Mouse (Mus musculus) brown adipose tissue, adult 24 weeks (tissue): Measurements from ENCODE around the gene Srp9. TPM values are rescaled to one million over a fixed set of nuclear protein-coding genes. Genes with fewer than 3 reads are reported as not detected.

Source experiments
- H3K27ac ChIP-seq: fragments of 200-500 bp; replicated peaks from 2 replicates; pipeline ENCODE4 v1.5.1; 2012; ENCODE audit warnings: low read depth, mild to moderate bottlenecking, low read length
- H3K4me1 ChIP-seq: fragments of 200-500 bp; 2 replicates; pipeline ENCODE4 v1.6.1; 2012; ENCODE audit warnings: low read length, mixed read lengths; ENCODE audit not compliant: control insufficient read depth, insufficient read depth, insufficient read length
- H3K4me3 ChIP-seq: fragments of 200-500 bp; 2 replicates; pipeline ENCODE4 v1.5.1; 2012; ENCODE audit warnings: low read depth, mild to moderate bottlenecking, low read length, moderate library complexity; ENCODE audit not compliant: insufficient read depth
- polyA plus RNA-seq: library from polyadenylated mRNA; stranded (reverse); fragments of >200 nt; gene quantifications from 2 replicates; pipeline ENCODE4 v1.2.4, GENCODE M21; 2012; ENCODE audit not compliant: missing spikeins, insufficient read depth, insufficient read length

Srp9 gene
- polyA plus RNA-seq, 1 experiment, result 87.3 TPM

GRCm38 (mm10) chr1:182113587-182114500, 10.7 kb upstream of the Srp9 start:
- no peak overlapping the region for H3K27ac ChIP-seq
- H3K4me3 ChIP-seq, result no peak overlapping the region
- peaks cover 21% of the 10 kb centered on the region for H3K4me1 ChIP-seq

DNA sequence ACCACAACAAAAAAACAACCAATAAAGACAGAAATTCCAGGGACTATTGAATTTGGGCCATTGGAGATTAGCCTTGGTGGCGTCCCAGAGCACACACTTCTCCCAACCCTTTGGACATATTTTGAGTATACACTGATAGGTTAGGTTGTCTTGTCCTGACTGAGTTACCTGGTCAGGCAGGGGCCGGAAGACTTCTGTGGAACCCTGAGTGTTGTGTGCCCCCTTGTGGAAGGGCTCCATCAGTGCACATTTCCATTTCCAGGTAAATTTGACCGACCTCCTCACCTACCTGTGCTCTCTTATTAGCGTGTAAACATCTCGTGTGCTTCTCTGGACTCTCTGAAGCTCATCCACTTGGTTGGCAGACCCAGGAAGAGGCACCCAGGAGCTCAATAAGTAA, 9.3 kb upstream of the Srp9 start:
- Histone ChIP-seq H3K27ac (no peak overlapping the region), H3K4me3 (no peak overlapping the region)

DNA sequence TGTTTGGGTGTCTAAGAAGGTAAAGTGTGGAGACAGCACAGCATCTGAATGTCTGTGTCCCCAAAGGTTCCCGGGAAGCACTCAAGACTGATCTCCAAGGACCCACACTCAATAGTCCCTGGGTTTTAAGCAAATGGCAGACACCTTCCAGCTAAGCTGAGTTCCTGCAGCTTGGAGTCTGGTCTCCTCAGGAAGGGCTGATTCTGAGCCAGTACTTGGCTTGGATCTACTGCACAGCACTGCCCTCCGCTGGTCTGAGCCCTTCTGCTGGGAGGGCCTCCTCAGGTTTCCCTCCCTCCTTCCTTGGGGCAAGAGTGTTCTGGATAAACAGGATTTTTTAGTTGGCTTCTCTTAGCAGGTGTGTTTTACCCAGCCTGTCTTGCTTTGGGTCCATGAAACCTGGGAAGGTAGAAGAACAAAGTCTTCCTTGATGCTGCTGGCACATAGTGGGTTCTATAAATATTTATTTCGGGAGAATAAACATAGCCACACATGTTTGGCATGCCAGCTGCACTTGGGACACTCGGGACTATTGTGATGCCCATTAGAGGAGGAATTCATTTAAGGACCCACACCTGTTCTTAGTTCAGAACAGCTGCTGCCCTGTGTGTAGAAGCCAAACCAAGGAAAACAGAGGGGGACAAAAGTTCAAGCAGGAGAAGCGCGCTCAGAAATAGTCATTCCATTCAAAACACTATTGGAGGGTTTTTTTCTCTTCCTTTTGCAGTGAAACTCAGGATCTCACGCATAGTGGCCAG, 8.7 kb upstream of the Srp9 start:
- no peak overlapping the region for H3K27ac ChIP-seq
- peaks cover 15% of the 10 kb centered on the region for H3K4me1 ChIP-seq
- no peak overlapping the region for H3K4me3 ChIP-seq

More for the DNA sequence above, 9.3 kb upstream of the Srp9 start:
- peaks cover 19% of the 10 kb centered on the region for H3K4me1 ChIP-seq

- H3K4me3 ChIP-seq, result no peak overlapping the region
- no peak overlapping the region for H3K27ac ChIP-seq
- peaks cover 8% of the 10 kb centered on the region; the same call in 1 of the 2 replicates for H3K4me1 ChIP-seq
Measured at GRCm38 (mm10) chr1:182122413-182122812, 2.1 kb upstream of the Srp9 start.

DNA sequence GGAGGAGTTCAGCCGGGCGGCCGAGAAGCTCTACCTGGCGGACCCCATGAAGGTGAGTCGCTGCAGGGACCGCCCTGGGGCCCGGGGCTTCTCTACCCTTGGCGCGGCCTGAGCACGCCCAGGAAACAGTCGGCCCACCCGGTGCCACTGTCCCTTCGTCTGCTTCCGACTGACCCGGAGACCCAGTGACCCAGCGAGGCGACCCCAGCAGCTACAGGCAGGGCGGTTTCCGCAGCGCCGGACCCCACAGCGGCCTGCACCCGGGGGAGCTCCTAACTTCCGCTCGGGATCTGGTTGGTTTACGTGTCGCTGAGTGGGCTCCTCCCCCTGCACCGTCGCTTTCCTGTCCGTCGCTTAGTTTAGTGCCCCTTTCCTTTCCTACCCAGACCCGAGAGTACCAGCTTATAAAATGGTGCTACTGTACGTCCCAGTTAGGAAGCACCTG, 409 bp downstream of the Srp9 start:
- peak overlapping the region; percentile 51 for H3K27ac ChIP-seq
- peak overlapping the region; percentile 95 for H3K4me3 ChIP-seq
- H3K4me1 ChIP-seq, result peaks cover 8% of the 10 kb centered on the region; the same call in 1 of the 2 replicates

- H3K4me1 ChIP-seq, result peaks cover 4% of the 10 kb centered on the region; the same call in 1 of the 2 replicates
- H3K4me3 ChIP-seq, result no peak overlapping the region
- no peak overlapping the region for H3K27ac ChIP-seq
Measured at GRCm38 (mm10) chr1:182130830-182131229, 6.3 kb downstream of the Srp9 start.

- Histone ChIP-seq H3K4me1 (no peaks in the 10 kb centered on the region), H3K27ac (no peak overlapping the region), H3K4me3 (no peak overlapping the region)
Measured at GRCm38 (mm10) chr1:182137204-182138125, 12.9 kb downstream of the Srp9 start.

DNA sequence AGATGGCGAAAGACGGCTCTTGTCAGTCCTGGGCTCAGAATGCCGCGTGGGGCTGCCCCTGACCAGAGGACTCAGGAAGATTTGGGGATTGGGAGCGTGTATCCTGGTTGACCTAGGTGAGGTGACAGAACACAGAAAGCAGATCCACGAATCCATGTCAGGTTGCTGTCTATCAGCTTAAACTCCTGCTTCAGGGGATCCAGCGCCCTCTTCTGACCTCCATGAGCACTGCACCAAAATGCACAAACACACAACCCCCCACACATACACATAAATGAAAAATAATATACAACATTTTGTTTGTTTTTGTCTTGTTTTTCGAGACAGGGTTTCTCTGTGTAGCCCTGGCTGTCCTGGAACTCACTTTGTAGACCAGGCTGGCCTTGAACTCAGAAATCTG, 13.6 kb downstream of the Srp9 start:
- no peak overlapping the region for H3K27ac ChIP-seq
- no peaks in the 10 kb centered on the region for H3K4me1 ChIP-seq
- no peak overlapping the region for H3K4me3 ChIP-seq

- no peak overlapping the region for H3K4me3 ChIP-seq
- no peak overlapping the region for H3K27ac ChIP-seq
- no peaks in the 10 kb centered on the region for H3K4me1 ChIP-seq
Measured at GRCm38 (mm10) chr1:182139937-182140336, 15.4 kb downstream of the Srp9 start.

DNA sequence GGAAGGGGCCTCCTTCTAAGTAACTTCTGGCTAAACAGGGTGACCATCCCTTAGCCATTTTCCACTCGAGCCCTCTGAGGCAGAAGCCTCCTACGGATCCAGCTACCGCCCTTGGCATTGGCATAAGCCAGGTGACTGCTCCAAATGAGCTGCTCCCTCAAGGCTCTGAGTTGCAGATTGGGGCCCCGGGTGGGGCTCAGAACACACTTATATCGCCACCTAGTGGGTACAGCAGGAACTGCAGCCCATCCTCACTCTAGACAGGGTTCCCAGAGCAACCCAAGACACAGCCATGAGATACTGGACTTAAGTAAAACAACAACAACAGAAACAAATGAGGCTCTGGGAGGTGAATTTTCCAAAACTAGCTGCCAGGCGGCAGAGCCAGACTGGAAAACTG, 15.8 kb downstream of the Srp9 start:
- no peak overlapping the region for H3K27ac ChIP-seq
- H3K4me1 ChIP-seq, result no peaks in the 10 kb centered on the region
- no peak overlapping the region for H3K4me3 ChIP-seq

GRCm38 (mm10) chr1:182142725-182143124, 18.2 kb downstream of the Srp9 start:
- H3K27ac ChIP-seq, result no peak overlapping the region
- no peak overlapping the region for H3K4me3 ChIP-seq
- no peaks in the 10 kb centered on the region for H3K4me1 ChIP-seq

DNA sequence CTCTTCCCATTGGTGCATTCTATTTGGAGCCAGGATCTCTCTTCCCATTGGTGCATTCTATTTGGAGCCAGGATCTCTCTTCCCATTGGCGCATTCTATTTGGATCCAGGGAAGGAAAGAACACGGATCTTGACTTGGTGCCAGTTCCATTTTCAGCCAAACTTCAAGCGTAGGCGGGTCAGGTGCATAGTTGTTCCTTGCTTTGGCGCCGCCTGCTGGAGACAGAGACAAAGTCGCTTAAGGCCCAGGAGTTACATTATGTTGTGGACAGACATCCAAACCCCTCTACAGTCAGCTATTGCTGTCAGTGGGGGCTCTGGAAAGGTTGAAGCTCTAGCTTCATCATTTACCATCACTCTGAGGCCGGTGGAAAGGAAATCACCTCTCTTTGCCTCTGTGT, 18.8 kb downstream of the Srp9 start:
- no peak overlapping the region for H3K4me3 ChIP-seq
- no peak overlapping the region for H3K27ac ChIP-seq
- H3K4me1 ChIP-seq, result no peaks in the 10 kb centered on the region

DNA sequence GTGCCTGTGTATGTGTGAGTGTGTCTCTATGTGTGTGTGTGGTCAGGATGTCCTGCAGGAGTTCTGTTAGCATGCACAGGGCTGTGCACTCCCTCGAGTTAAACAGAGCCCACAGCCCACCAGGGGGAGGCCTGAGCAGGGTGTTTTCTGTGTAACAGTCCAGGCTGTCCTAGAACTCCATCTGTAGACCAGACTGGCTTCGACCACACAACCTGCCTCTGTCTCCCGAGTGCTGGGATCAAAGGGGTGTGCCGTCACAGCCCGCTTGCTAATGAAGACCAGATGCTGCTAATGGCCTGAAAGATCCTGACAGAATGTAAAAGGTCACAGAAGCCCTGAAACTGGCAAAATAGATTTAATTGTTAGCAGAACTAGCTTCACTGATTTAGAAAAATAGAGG, 21.0 kb downstream of the Srp9 start:
- Histone ChIP-seq H3K4me3 (no peak overlapping the region), H3K4me1 (no peaks in the 10 kb centered on the region)

DNA sequence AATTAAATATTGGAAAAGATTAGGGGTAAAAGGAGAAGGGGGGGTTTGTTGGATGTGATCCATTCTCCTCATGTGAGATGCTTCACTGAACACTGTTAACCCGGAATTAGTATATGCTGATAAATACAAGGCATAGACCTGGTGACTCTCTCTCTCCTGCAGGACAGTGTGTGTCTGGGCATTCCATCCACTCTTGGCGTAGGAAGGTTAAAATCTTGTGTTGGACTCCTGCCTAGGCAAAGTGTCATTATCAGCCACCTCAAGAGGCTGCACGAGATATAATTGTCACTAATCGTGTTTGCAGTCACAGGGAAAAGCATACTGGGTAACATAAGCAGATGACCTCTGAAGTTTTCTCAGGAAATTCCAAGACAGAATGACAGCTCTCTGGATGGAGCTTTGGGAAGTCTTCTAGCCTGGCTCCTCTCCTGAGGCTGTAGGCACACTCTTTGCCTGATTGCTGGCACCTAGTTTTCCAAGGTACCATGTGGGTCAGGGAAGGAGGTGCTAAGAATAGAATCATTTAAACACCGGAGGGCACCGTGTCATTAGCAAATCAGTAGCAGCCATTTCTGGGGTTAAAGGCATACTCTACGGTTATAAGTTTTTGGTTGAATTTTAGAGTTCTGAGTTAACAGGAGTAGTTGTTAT, 24.5 kb downstream of the Srp9 start:
- Histone ChIP-seq H3K4me1 (no peaks in the 10 kb centered on the region), H3K4me3 (no peak overlapping the region), H3K27ac (no peak overlapping the region)

More for the DNA sequence above, 21.0 kb downstream of the Srp9 start:
- no peak overlapping the region for H3K27ac ChIP-seq
